Mouse (Mus musculus): Measurements from ENCODE around the gene Rtkn.

- TF ChIP-seq CTCF (IDR thresholded peaks at IDR 0.05) (no peak), EP300 (IDR thresholded peaks at IDR 0.05) (no peak)
These were observed 4.8 kb downstream of the Rtkn start for GRCm38 (mm10) chr6:83140044-83140443.

All from lung, postnatal 0 days (tissue).